Mouse (Mus musculus) CH12.LX (cell line): ENCODE data around the gene Olfr1417. TPM values are rescaled to one million over a fixed set of nuclear protein-coding genes. Genes with fewer than 3 reads are reported as not detected.

Source experiments
- DNase-seq: peaks from one replicate; pipeline ENCODE4 v3.0.0-alpha.2; 2013; ENCODE audit errors: extremely low read depth
- H3K27ac ChIP-seq: 2 replicates; pipeline ENCODE4 v1.5.1; 2012; ENCODE audit warnings: low read depth, mild to moderate bottlenecking, control low read depth, moderate library complexity; ENCODE audit not compliant: insufficient read depth
- H3K27me3 ChIP-seq: replicated peaks from 2 replicates; pipeline ENCODE3; 2012; ENCODE audit warnings: inconsistent platforms
- H3K36me3 ChIP-seq, 2 experiments: replicated peaks in 1 of 2; 2 replicates each; pipeline versions ENCODE3 to v1.6.1; 2012; ENCODE audit warnings: inconsistent platforms in 1 of 2, low read length in 1 of 2, mild to moderate bottlenecking in 1 of 2, mixed read lengths in 1 of 2, moderate library complexity in 1 of 2; ENCODE audit not compliant: control insufficient read depth in 1 of 2, insufficient read depth in 1 of 2
- H3K4me1 ChIP-seq, 2 experiments: 2 replicates each; pipeline ENCODE4 v1.6.1; 2012; ENCODE audit warnings: inconsistent platforms in 1 of 2, moderate library complexity in 1 of 2; ENCODE audit not compliant: insufficient read depth in 2 of 2, control insufficient read depth in 1 of 2
- H3K4me2 ChIP-seq: 2 replicates; pipeline ENCODE4 v1.6.1; 2012; ENCODE audit warnings: low read depth, mild to moderate bottlenecking, control low read depth; ENCODE audit not compliant: poor library complexity, insufficient read depth, severe bottlenecking
- H3K4me3 ChIP-seq, 3 experiments: fragments of 150-350 bp in 1 of 3; sonication (generic) in 1 of 3; replicated peaks in 1 of 3; 2 replicates each; pipeline versions ENCODE3 to v1.5.1; 2011 to 2012; ENCODE audit warnings: low read depth in 2 of 3, low read length in 2 of 3, mild to moderate bottlenecking in 2 of 3, moderate library complexity in 2 of 3, control low read depth in 1 of 3, improper control_type of control experiment in 1 of 3, inconsistent platforms in 1 of 3, mixed read lengths in 1 of 3; ENCODE audit not compliant: poor library complexity in 1 of 3
- H3K79me2 ChIP-seq: replicated peaks from 2 replicates; pipeline ENCODE4 v1.6.1; 2012; ENCODE audit warnings: mild to moderate bottlenecking, moderate library complexity; ENCODE audit not compliant: control insufficient read depth, poor library complexity, insufficient read depth, severe bottlenecking; ENCODE audit errors: extremely low read depth
- H3K9ac ChIP-seq: 2 replicates; pipeline ENCODE4 v1.6.1; 2012; ENCODE audit warnings: low read depth, mild to moderate bottlenecking, control low read depth, moderate library complexity; ENCODE audit not compliant: insufficient read depth
- H3K9me3 ChIP-seq: replicated peaks from 2 replicates; pipeline ENCODE3; 2012; ENCODE audit warnings: low read length, inconsistent platforms, mixed read lengths
- BHLHE40 ChIP-seq: IDR thresholded peaks from 2 replicates; pipeline ENCODE4 v1.6.1; 2011; ENCODE audit warnings: mild to moderate bottlenecking, low read depth, low read length, improper control_type of control experiment
- CHD1 ChIP-seq: IDR thresholded peaks from 2 replicates; pipeline ENCODE4 v1.6.1; 2012; ENCODE audit warnings: low read depth, low read length, improper control_type of control experiment, inconsistent platforms
- CTCF ChIP-seq, 2 experiments: IDR thresholded peaks in 1 of 2; conservative IDR thresholded peaks in 1 of 2; 2 replicates each; pipeline ENCODE4 v1.5.1; 2011 to 2012; ENCODE audit warnings: low read depth in 2 of 2, low read length in 2 of 2, improper control_type of control experiment in 1 of 2, inconsistent platforms in 1 of 2, mild to moderate bottlenecking in 1 of 2, moderate library complexity in 1 of 2
- E2F4 ChIP-seq: IDR thresholded peaks from 2 replicates; pipeline ENCODE4 v1.6.1; 2011; ENCODE audit warnings: low read depth, low read length, improper control_type of control experiment; ENCODE audit not compliant: insufficient replicate concordance
- EP300 ChIP-seq: IDR thresholded peaks from 2 replicates; pipeline ENCODE4 v1.6.1; 2011; ENCODE audit warnings: low read length, improper control_type of control experiment
- ETS1 ChIP-seq: conservative IDR thresholded peaks from 2 replicates; pipeline ENCODE4 v1.6.1; 2012; ENCODE audit warnings: low read depth, mild to moderate bottlenecking, inconsistent platforms, low read length, improper control_type of control experiment, moderate library complexity
- GABPA ChIP-seq: IDR thresholded peaks from 2 replicates; pipeline ENCODE4 v1.6.1; 2012; ENCODE audit warnings: low read depth, low read length, improper control_type of control experiment, inconsistent platforms; ENCODE audit not compliant: insufficient replicate concordance
- JUN ChIP-seq: IDR thresholded peaks from 2 replicates; pipeline ENCODE4 v1.6.1; 2011; ENCODE audit warnings: low read depth, mild to moderate bottlenecking, low read length, improper control_type of control experiment, moderate library complexity; ENCODE audit not compliant: insufficient read depth
- JUND ChIP-seq: conservative IDR thresholded peaks from 2 replicates; pipeline ENCODE4 v1.6.1; 2011; ENCODE audit warnings: low read depth, low read length, improper control_type of control experiment
- KAT2A ChIP-seq: IDR thresholded peaks from 2 replicates; pipeline ENCODE4 v1.6.1; 2012; ENCODE audit warnings: low read length, improper control_type of control experiment, inconsistent platforms; ENCODE audit not compliant: insufficient replicate concordance
- MAFK ChIP-seq: IDR thresholded peaks from 2 replicates; pipeline ENCODE4 v1.6.1; 2011; ENCODE audit warnings: low read length, improper control_type of control experiment; ENCODE audit not compliant: insufficient replicate concordance
- MAZ ChIP-seq: IDR thresholded peaks from 2 replicates; pipeline ENCODE4 v1.6.1; 2012; ENCODE audit warnings: low read depth, mild to moderate bottlenecking, inconsistent platforms, low read length, improper control_type of control experiment, moderate library complexity
- MEF2A ChIP-seq: IDR thresholded peaks from 2 replicates; pipeline ENCODE4 v1.6.1; 2014; ENCODE audit warnings: low read depth, mild to moderate bottlenecking, inconsistent platforms, low read length, improper control_type of control experiment, borderline replicate concordance
- MXI1 ChIP-seq: IDR thresholded peaks from 2 replicates; pipeline ENCODE4 v1.6.1; 2011; ENCODE audit warnings: mild to moderate bottlenecking, low read depth, low read length, improper control_type of control experiment
- MYC ChIP-seq: IDR thresholded peaks from 2 replicates; pipeline ENCODE4 v1.6.1; 2011; ENCODE audit warnings: low read depth, mild to moderate bottlenecking, improper control_type of control experiment, low read length
- NRF1 ChIP-seq: IDR thresholded peaks from 2 replicates; pipeline ENCODE4 v1.6.1; 2014; ENCODE audit warnings: low read depth, mild to moderate bottlenecking, inconsistent platforms, low read length, improper control_type of control experiment, moderate library complexity
- PAX5 ChIP-seq: IDR thresholded peaks from 2 replicates; pipeline ENCODE4 v1.6.1; 2012; ENCODE audit warnings: low read length, inconsistent platforms, mixed read lengths
- POLR2A ChIP-seq: IDR thresholded peaks from 2 replicates; pipeline ENCODE4 v1.6.1; 2011; ENCODE audit warnings: low read depth, mild to moderate bottlenecking, improper control_type of control experiment, low read length
- POLR2AphosphoS2 ChIP-seq: IDR thresholded peaks from 2 replicates; pipeline ENCODE4 v1.6.1; 2011; ENCODE audit warnings: low read depth, low read length, improper control_type of control experiment
- RAD21 ChIP-seq: IDR thresholded peaks from 2 replicates; pipeline ENCODE4 v1.6.1; 2011; ENCODE audit warnings: low read depth, mild to moderate bottlenecking, low read length, improper control_type of control experiment, moderate library complexity
- RCOR1 ChIP-seq: conservative IDR thresholded peaks from 2 replicates; pipeline ENCODE4 v1.6.1; 2012; ENCODE audit warnings: low read depth, mild to moderate bottlenecking, inconsistent platforms, low read length, improper control_type of control experiment
- SMC3 ChIP-seq: IDR thresholded peaks from 2 replicates; pipeline ENCODE4 v1.6.1; 2011; ENCODE audit warnings: low read depth, low read length, improper control_type of control experiment
- TBP ChIP-seq: conservative IDR thresholded peaks from 2 replicates; pipeline ENCODE4 v1.6.1; 2011; ENCODE audit warnings: low read depth, low read length, improper control_type of control experiment
- TCF12 ChIP-seq: IDR thresholded peaks from 2 replicates; pipeline ENCODE4 v1.6.1; 2014; ENCODE audit warnings: low read depth, mild to moderate bottlenecking, inconsistent platforms, low read length, improper control_type of control experiment
- USF2 ChIP-seq: conservative IDR thresholded peaks from 2 replicates; pipeline ENCODE4 v1.6.1; 2011; ENCODE audit warnings: low read depth, low read length, improper control_type of control experiment
- ZC3H11A ChIP-seq: IDR thresholded peaks from 2 replicates; pipeline ENCODE4 v1.6.1; 2012; ENCODE audit warnings: low read depth, mild to moderate bottlenecking, inconsistent platforms, low read length, improper control_type of control experiment
- ZKSCAN1 ChIP-seq: IDR thresholded peaks from 2 replicates; pipeline ENCODE4 v1.6.1; 2012; ENCODE audit warnings: low read depth, inconsistent platforms, low read length, improper control_type of control experiment, borderline replicate concordance
- dilution Hi-C: fragments of 300-500 bp; cut with MboI; formaldehyde crosslinking; loops from 2 replicates; pipeline ENCODE4 v1.14.3; 2020; ENCODE audit warnings: low sequenced_read_pairs; ENCODE audit not compliant: extremely low pct_unique_long_range_greater_than_20kb, extremely low pct_ligation_motif_present
- in situ Hi-C: fragments of 300-500 bp; cut with MboI; formaldehyde crosslinking; loops from 3 replicates; pipeline ENCODE4 v1.14.3; 2019; ENCODE audit warnings: low sequenced_read_pairs, low pct_ligation_motif_present, low pct_unique_long_range_greater_than_20kb, mixed read lengths
- polyA plus RNA-seq: library from polyadenylated mRNA; unstranded; fragments of >175 nt; gene quantifications from 2 replicates; pipeline ENCODE4 v1.2.1, GENCODE M21; 2012; ENCODE audit warnings: low read depth; ENCODE audit not compliant: insufficient read length
- total RNA-seq, 2 experiments: library from RNA; depleted of rRNA; stranded (reverse); fragments of 300-350 nt in 1 of 2; fragments of >200 nt in 1 of 2; gene quantifications; 2 replicates each; pipeline ENCODE4 v1.2.3; 2012 to 2014

The Olfr1417 gene
- total and polyA plus RNA-seq, 3 experiments = not detected

GRCm38 (mm10) chr19:11808452-11808851 is 30.6 kb downstream of the Olfr1417 start:
- Histone ChIP-seq H3K79me2 (no peaks in the 10 kb centered on the region), H3K9ac (no peak overlapping the region), H3K27me3 (no peaks in the 10 kb centered on the region), H3K36me3 (no peaks in the 10 kb centered on the region), H3K4me3 (no peak overlapping the region), H3K27ac (no peak overlapping the region), H3K4me2 (no peak overlapping the region), H3K4me1 (no peaks in the 10 kb centered on the region), H3K9me3 (no peaks in the 10 kb centered on the region)
- DNase-seq = no peak
- no peak for TF ChIP-seq USF2
- no peak for TF ChIP-seq GABPA
- TF ChIP-seq TBP = no peak
- TF ChIP-seq RAD21 = no peak
- TF ChIP-seq TCF12 = no peak
- no peak for TF ChIP-seq NRF1
- TF ChIP-seq JUN = no peak
- no peak for TF ChIP-seq PAX5
- no peak for TF ChIP-seq MYC
- no peak for TF ChIP-seq CHD1
- TF ChIP-seq POLR2AphosphoS2 = no peak
- TF ChIP-seq ZC3H11A = no peak
- no peak for TF ChIP-seq MAZ
- TF ChIP-seq MXI1 = no peak
- in situ Hi-C loops (no loop called here), dilution Hi-C loops (no loop called here)

- H3K36me3 ChIP-seq = no peaks in the 10 kb centered on the region
- H3K4me1 ChIP-seq = no peaks in the 10 kb centered on the region
- H3K4me2 ChIP-seq = no peak overlapping the region
- no peak overlapping the region for H3K27ac ChIP-seq
- no peaks in the 10 kb centered on the region for H3K79me2 ChIP-seq
- H3K9me3 ChIP-seq = no peaks in the 10 kb centered on the region
- in situ Hi-C loops = no loop called here
- DNase-seq = no peak
- dilution Hi-C loops = no loop called here
- TF ChIP-seq KAT2A = no peak
- no peak for TF ChIP-seq CTCF (conservative IDR thresholded peaks at IDR 0.05 in 1 of 2, IDR thresholded peaks at IDR 0.05 in 1 of 2; ENCODE audit: low read depth in 2 of 2, low read length in 2 of 2)
- no peak for TF ChIP-seq PAX5
- TF ChIP-seq USF2 = no peak
- no peak for TF ChIP-seq MEF2A
- TF ChIP-seq BHLHE40 = no peak
- TF ChIP-seq JUND = no peak
- TF ChIP-seq SMC3 = no peak
- no peak for TF ChIP-seq MAFK
- TF ChIP-seq ETS1 = no peak
- TF ChIP-seq TCF12 = no peak
- TF ChIP-seq CHD1 = no peak
- TF ChIP-seq TBP = no peak
- TF ChIP-seq EP300 = no peak
- TF ChIP-seq JUN = no peak
- no peak for TF ChIP-seq ZKSCAN1
- TF ChIP-seq RCOR1 = no peak
- no peak for TF ChIP-seq E2F4
- TF ChIP-seq POLR2A = no peak
- no peak overlapping the region for H3K4me3 ChIP-seq
- H3K27me3 ChIP-seq = no peaks in the 10 kb centered on the region
- H3K9ac ChIP-seq = no peak overlapping the region
These were observed 31.2 kb downstream of the Olfr1417 start for GRCm38 (mm10) chr19:11807822-11808221.
